In genomic region chr7:110002968-110003367, GRCm38 (mm10) we compare ENCODE assay signal across 8 mouse cellular contexts. TPM values are rescaled to one million over a fixed set of nuclear protein-coding genes. Genes with fewer than 3 reads are reported as not detected.
A peak's percentile ranks its signal among the peaks of the same experiment; 100 is the strongest.
DNase-seq lines count a peak whose midpoint lies in the region; ATAC-seq and TF ChIP-seq lines count a peak whose summit lies in the region.

No protein-coding gene starts in this region.

- H3K9ac ChIP-seq in forebrain, embryonic 11.5 days (ENCODE audit: low read length), result no peak overlapping the region
- no peak overlapping the region for H3K9ac ChIP-seq in lung, postnatal 0 days (replicated peaks; ENCODE audit: low read depth)

- intact Hi-C loops in heart, postnatal 10 days (cut with DNase I), result no loop called here

- no peaks in the 10 kb centered on the region for H3K4me1 ChIP-seq in forebrain, embryonic 11.5 days (replicated peaks; ENCODE audit: control insufficient read depth, insufficient read depth, low read length)
- no peaks in the 10 kb centered on the region for H3K4me1 ChIP-seq in lung, postnatal 0 days (ENCODE audit: insufficient read depth, low read depth, low read length)

- no peak for TF ChIP-seq CTCF in lung, postnatal 0 days (IDR thresholded peaks at IDR 0.05)

- H3K9me3 ChIP-seq in forebrain, embryonic 11.5 days (ENCODE audit: control insufficient read depth, low read length), result no peaks in the 10 kb centered on the region
- no peaks in the 10 kb centered on the region for H3K9me3 ChIP-seq in lung, postnatal 0 days (ENCODE audit: low read length)

- no peak for ATAC-seq in forebrain, embryonic 11.5 days (replicated peaks; ENCODE audit: low FRiP score)
- ATAC-seq in lung, postnatal 0 days, result peak; percentile 97
- no peak for ATAC-seq in activated CD4-positive, CD25-positive, alpha-beta regulatory T cell, adult 4 months

- H3K4me3 ChIP-seq in forebrain, embryonic 11.5 days (ENCODE audit: low read depth, low read length), result no peak overlapping the region
- H3K4me3 ChIP-seq in lung, postnatal 0 days (ENCODE audit: low read depth, low read length), result no peak overlapping the region

- no peaks in the 10 kb centered on the region for H3K27me3 ChIP-seq in forebrain, embryonic 11.5 days (ENCODE audit: control insufficient read depth, insufficient read depth, low read length)
- no peaks in the 10 kb centered on the region for H3K27me3 ChIP-seq in lung, postnatal 0 days (replicated peaks; ENCODE audit: insufficient read depth, low read length)

- DNase-seq in 3T3-L1 (ENCODE audit: low read depth, low spot score), result peak; percentile 90
- peak; percentile 82 for DNase-seq in brain, adult 2 months (ENCODE audit: low read depth, low spot score)
- DNase-seq in forebrain, embryonic 11.5 days (ENCODE audit: low spot score), result peak; percentile 56
- DNase-seq in heart, postnatal 10 days, result peak; percentile 60 to 66
- peak; percentile 72 to 84 for DNase-seq in kidney, postnatal 4 days
- peak; percentile 75 for DNase-seq in lung, postnatal 0 days (ENCODE audit: low spot score)
- peak; percentile 32 for DNase-seq in right cerebral cortex, adult 18-20 months

- no peak overlapping the region for H3K27ac ChIP-seq in forebrain, embryonic 11.5 days (ENCODE audit: low read depth, low read length)
- H3K27ac ChIP-seq in lung, postnatal 0 days (ENCODE audit: low read length), result no peak overlapping the region

- no peak for TF ChIP-seq EP300 in lung, postnatal 0 days (IDR thresholded peaks at IDR 0.05)

- peak overlapping the region; percentile 5; the same call in 1 of the 2 replicates for H3K4me2 ChIP-seq in forebrain, embryonic 11.5 days (ENCODE audit: low read depth, low read length, severe bottlenecking)
- peak overlapping the region; percentile 33; the same call in 1 of the 2 replicates for H3K4me2 ChIP-seq in lung, postnatal 0 days (replicated peaks; ENCODE audit: low read depth, low read length)

- H3K36me3 ChIP-seq in forebrain, embryonic 11.5 days (ENCODE audit: control insufficient read depth, insufficient read depth, low read length), result no peaks in the 10 kb centered on the region
- H3K36me3 ChIP-seq in lung, postnatal 0 days (ENCODE audit: insufficient read depth, low read length), result no peaks in the 10 kb centered on the region

- 19% methylated on average over 20 of the region's 20 CpGs for WGBS in forebrain, embryonic 11.5 days
- 7% methylated on average over 20 of the region's 20 CpGs for WGBS in lung, postnatal 0 days

RNA-seq across cellular contexts. Expression of gene Ipo7, which starts 15.1 kb away (rescaled TPM):
- 36.2 and 39.9 TPM in 2 replicates for polyA plus RNA-seq in forebrain, embryonic 11.5 days (2014; fragmentation: Nextera tagmentation; extraction: Ambion mirVana)
- 10 to 100 TPM; 89.1 to 98.3 TPM for total RNA-seq in heart, postnatal 10 days (2021)
- polyA plus RNA-seq in lung, postnatal 0 days (2015; fragmentation: Nextera tagmentation; extraction: Ambion mirVana), result 12.7 and 15.3 TPM in 2 replicates
- 10 to 100 TPM; 26.5 to 31.4 TPM for polyA plus RNA-seq in activated CD4-positive, CD25-positive, alpha-beta regulatory T cell, adult 4 months (2017; shearing (Covaris generic))

RNA-seq across cellular contexts. Expression of gene Tmem41b, which starts 16.2 kb away (rescaled TPM):
- polyA plus RNA-seq in forebrain, embryonic 11.5 days (2014; fragmentation: Nextera tagmentation; extraction: Ambion mirVana), result 66.4 and 67.5 TPM in 2 replicates
- total RNA-seq in heart, postnatal 10 days (2021), result 10 to 100 TPM; 51.5 to 60.6 TPM
- polyA plus RNA-seq in lung, postnatal 0 days (2015; fragmentation: Nextera tagmentation; extraction: Ambion mirVana), result 71.9 and 75.3 TPM in 2 replicates
- 10 to 100 TPM; 31.6 to 35.3 TPM for polyA plus RNA-seq in activated CD4-positive, CD25-positive, alpha-beta regulatory T cell, adult 4 months (2017; shearing (Covaris generic))

RNA-seq across cellular contexts. Expression of gene Dennd5a, which starts 42.7 kb away (rescaled TPM):
- 52.6 and 55.9 TPM in 2 replicates for polyA plus RNA-seq in forebrain, embryonic 11.5 days (2014; fragmentation: Nextera tagmentation; extraction: Ambion mirVana)
- total RNA-seq in heart, postnatal 10 days (2021), result 100 to 1,000 TPM; 183 to 190 TPM
- 36.4 and 40.1 TPM in 2 replicates for polyA plus RNA-seq in lung, postnatal 0 days (2015; fragmentation: Nextera tagmentation; extraction: Ambion mirVana)
- 10 to 100 TPM; 29.7 to 34.8 TPM for polyA plus RNA-seq in activated CD4-positive, CD25-positive, alpha-beta regulatory T cell, adult 4 months (2017; shearing (Covaris generic))

RNA-seq across cellular contexts. Expression of gene Zfp143, which starts 58.0 kb away (rescaled TPM):
- 29.7 and 33.9 TPM in 2 replicates for polyA plus RNA-seq in forebrain, embryonic 11.5 days (2014; fragmentation: Nextera tagmentation; extraction: Ambion mirVana)
- total RNA-seq in heart, postnatal 10 days (2021), result 10 to 100 TPM; 11.0 to 12.3 TPM
- polyA plus RNA-seq in lung, postnatal 0 days (2015; fragmentation: Nextera tagmentation; extraction: Ambion mirVana), result 10.6 and 12.1 TPM in 2 replicates
- polyA plus RNA-seq in activated CD4-positive, CD25-positive, alpha-beta regulatory T cell, adult 4 months (2017; shearing (Covaris generic)), result 10 to 100 TPM; 35.2 to 36.1 TPM

Comparison
In these comparisons a context has a peak if more than half of its experiments do, and no peak if none do; other contexts are left out.
1. DNase-seq: peak in every context shown above with its lines; median percentile 90 in 3T3-L1; 82 in brain, adult 2 months; 78 in kidney, postnatal 4 days; 75 in lung, postnatal 0 days; 63 in heart, postnatal 10 days; 56 in forebrain, embryonic 11.5 days; 32 in right cerebral cortex, adult 18-20 months.